Mouse (Mus musculus) heart, embryonic 11.5 days (tissue): ENCODE measurements around the gene Vps8. TPM values are rescaled to one million over a fixed set of nuclear protein-coding genes. Genes with fewer than 3 reads are reported as not detected.

Source experiments
- ATAC-seq: fragments of 200-750 bp; cut with Nextera tagmentation; replicated peaks from 2 replicates; pipeline ENCODE4 v1.8.0; 2017; ENCODE audit warnings: moderate library complexity; ENCODE audit not compliant: insufficient number of reproducible peaks, low FRiP score, low TSS enrichment
- H3K27ac ChIP-seq: fragments of 300-500 bp; sonication (generic); 2 replicates; pipeline ENCODE4 v1.5.1; 2014; ENCODE audit warnings: mild to moderate bottlenecking, low read depth, low read length
- H3K27me3 ChIP-seq: fragments of 300-500 bp; sonication (generic); 2 replicates; pipeline ENCODE4 v1.6.1; 2014; ENCODE audit warnings: mild to moderate bottlenecking, low read length, mixed read lengths; ENCODE audit not compliant: control insufficient read depth, insufficient read depth
- H3K36me3 ChIP-seq: fragments of 300-500 bp; sonication (generic); 2 replicates; pipeline ENCODE4 v1.6.1; 2014; ENCODE audit warnings: mild to moderate bottlenecking, low read length, moderate library complexity, mixed read lengths; ENCODE audit not compliant: control insufficient read depth, insufficient read depth
- H3K4me1 ChIP-seq: fragments of 300-500 bp; sonication (generic); 2 replicates; pipeline ENCODE4 v1.6.1; 2014; ENCODE audit warnings: low read length; ENCODE audit not compliant: control insufficient read depth, insufficient read depth
- H3K4me2 ChIP-seq: fragments of 300-500 bp; sonication (generic); 2 replicates; pipeline ENCODE4 v1.6.1; 2014; ENCODE audit warnings: mild to moderate bottlenecking, moderate library complexity
- H3K4me3 ChIP-seq: fragments of 300-500 bp; sonication (generic); 2 replicates; pipeline ENCODE4 v1.5.1; 2014; ENCODE audit warnings: low read depth, low read length
- H3K9ac ChIP-seq: fragments of 300-500 bp; sonication (generic); 2 replicates; pipeline ENCODE4 v1.6.1; 2014; ENCODE audit warnings: mild to moderate bottlenecking, low read depth, low read length, moderate library complexity
- H3K9me3 ChIP-seq: fragments of 300-500 bp; sonication (generic); replicated peaks from 2 replicates; pipeline ENCODE4 v1.6.1; 2016; ENCODE audit warnings: low read length; ENCODE audit not compliant: control insufficient read depth
- WGBS: fragments of 180-500 bp; shearing (Covaris S2); extraction: QIAGEN DNeasy Blood & Tissue Kit; methylation state at CpG from one replicate; pipeline ENCODE4 v1.1.7; 2014; ENCODE audit not compliant: insufficient replicate concordance; 5-methylcytosine and 5-hydroxymethylcytosine counted together
- polyA plus RNA-seq: library from polyadenylated mRNA; unstranded; fragments of >200 nt; fragmentation: Nextera tagmentation; extraction: Ambion mirVana; gene quantifications from 2 replicates; pipeline ENCODE4 v1.2.1, GENCODE M21; 2014

Gene Vps8
- polyA plus RNA-seq, 1 experiment from 2014 or later: 22.5 TPM

DNA sequence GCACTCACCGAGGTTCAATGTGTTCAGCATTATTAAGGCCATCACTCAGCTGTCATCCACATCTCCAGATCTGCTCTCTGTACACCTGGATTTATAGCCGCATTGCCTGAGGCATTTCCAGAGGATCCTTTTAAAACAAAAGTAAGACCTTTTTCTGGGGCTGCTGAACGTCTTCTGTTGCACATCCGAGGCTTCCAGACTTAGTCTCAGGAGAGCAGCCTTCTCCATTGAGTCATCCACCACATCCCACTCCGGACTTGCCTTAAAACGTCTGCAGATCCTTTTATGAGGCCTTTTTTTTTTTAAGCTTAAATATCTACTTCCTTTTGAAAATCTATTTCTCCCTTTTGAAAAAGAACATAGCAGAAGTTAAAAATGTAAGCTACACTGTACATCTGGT, 172.6 kb downstream of the Vps8 start:
- H3K9me3 ChIP-seq: no peaks in the 10 kb centered on the region
- H3K9ac ChIP-seq: no peak overlapping the region
- WGBS: 83% methylated on average over 6 of the region's 6 CpGs
- no peak overlapping the region for H3K4me2 ChIP-seq
- no peaks in the 10 kb centered on the region for H3K4me1 ChIP-seq
- H3K36me3 ChIP-seq: no peaks in the 10 kb centered on the region
- no peak overlapping the region for H3K4me3 ChIP-seq
- ATAC-seq: no peak
- no peak overlapping the region for H3K27ac ChIP-seq
- no peaks in the 10 kb centered on the region for H3K27me3 ChIP-seq

GRCm38 (mm10) chr16:21604354-21604753, 181.4 kb downstream of the Vps8 start:
- Histone ChIP-seq H3K36me3 (no peaks in the 10 kb centered on the region), H3K9me3 (no peaks in the 10 kb centered on the region), H3K4me1 (peaks cover 22% of the 10 kb centered on the region), H3K27me3 (no peaks in the 10 kb centered on the region), H3K4me3 (no peak overlapping the region), H3K27ac (no peak overlapping the region), H3K4me2 (no peak overlapping the region), H3K9ac (no peak overlapping the region)
- 85% methylated on average over 6 of the region's 6 CpGs for WGBS
- no peak for ATAC-seq

- Histone ChIP-seq H3K27me3 (no peaks in the 10 kb centered on the region), H3K4me1 (peaks cover 22% of the 10 kb centered on the region), H3K9me3 (no peaks in the 10 kb centered on the region), H3K9ac (no peak overlapping the region), H3K36me3 (no peaks in the 10 kb centered on the region), H3K27ac (no peak overlapping the region), H3K4me2 (no peak overlapping the region), H3K4me3 (no peak overlapping the region)
- 87% methylated on average over 6 of the region's 6 CpGs for WGBS
- no peak for ATAC-seq
Observed at GRCm38 (mm10) chr16:21606249-21607020, 183.5 kb downstream of the Vps8 start.

DNA sequence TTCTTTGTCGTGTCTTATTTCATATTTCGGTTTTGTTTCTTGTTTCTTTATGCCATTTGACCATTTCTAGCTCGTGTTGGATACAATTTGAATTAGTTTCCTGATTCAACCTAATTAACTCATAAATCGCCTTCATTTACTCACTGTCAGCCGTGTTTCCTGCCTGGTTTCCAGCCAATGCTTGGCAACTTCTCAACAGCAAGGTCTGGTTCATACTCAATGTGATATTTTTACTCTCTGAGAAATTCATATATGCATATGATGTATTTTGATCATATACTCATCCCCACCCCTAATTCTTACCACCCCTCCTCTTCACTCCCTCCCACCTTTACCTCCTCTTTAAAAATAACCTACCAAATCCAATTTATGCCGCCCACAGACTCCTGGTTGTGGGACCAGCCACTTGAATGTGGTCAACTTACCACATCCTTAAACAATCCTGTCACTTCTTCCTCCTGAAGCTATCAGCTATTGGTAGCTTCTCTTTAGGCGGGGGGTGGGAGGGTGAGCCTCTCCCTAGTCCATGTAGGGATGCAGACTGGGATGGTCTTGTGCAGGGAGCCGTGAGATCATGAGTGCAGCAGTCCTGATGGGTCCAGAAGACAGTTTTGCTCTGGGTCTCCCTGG, 184.2 kb downstream of the Vps8 start:
- WGBS: 78% methylated on average over 8 of the region's 8 CpGs
- ATAC-seq: no peak
- Histone ChIP-seq H3K27ac (peak overlapping the region; percentile 71; the same call in 1 of the 2 replicates), H3K4me1 (peaks cover 22% of the 10 kb centered on the region), H3K27me3 (no peaks in the 10 kb centered on the region), H3K9me3 (no peaks in the 10 kb centered on the region), H3K4me3 (no peak overlapping the region), H3K4me2 (no peak overlapping the region), H3K36me3 (no peaks in the 10 kb centered on the region), H3K9ac (no peak overlapping the region)

- Histone ChIP-seq H3K4me2 (no peak overlapping the region), H3K9ac (no peak overlapping the region), H3K27ac (peak overlapping the region; percentile 71; the same call in 1 of the 2 replicates), H3K36me3 (no peaks in the 10 kb centered on the region), H3K9me3 (no peaks in the 10 kb centered on the region), H3K4me3 (no peak overlapping the region), H3K4me1 (peaks cover 22% of the 10 kb centered on the region), H3K27me3 (no peaks in the 10 kb centered on the region)
- no peak for ATAC-seq
- WGBS: 73% methylated on average over 5 of the region's 5 CpGs
Observed at GRCm38 (mm10) chr16:21607651-21608040, 184.7 kb downstream of the Vps8 start.

GRCm38 (mm10) chr16:21608176-21608865, 185.4 kb downstream of the Vps8 start:
- Histone ChIP-seq H3K4me2 (no peak overlapping the region), H3K27ac (peak overlapping the region; percentile 71), H3K4me1 (peaks cover 22% of the 10 kb centered on the region), H3K9me3 (no peaks in the 10 kb centered on the region), H3K4me3 (no peak overlapping the region), H3K9ac (no peak overlapping the region), H3K36me3 (no peaks in the 10 kb centered on the region), H3K27me3 (no peaks in the 10 kb centered on the region)
- ATAC-seq: peak; percentile 39; the same call in 1 of the 2 replicates
- 48% methylated on average over 10 of the region's 10 CpGs for WGBS

GRCm38 (mm10) chr16:21610473-21610872, 187.6 kb downstream of the Vps8 start:
- 82% methylated on average over 4 of the region's 4 CpGs for WGBS
- no peaks in the 10 kb centered on the region for H3K9me3 ChIP-seq
- H3K27ac ChIP-seq: no peak overlapping the region
- no peak for ATAC-seq
- no peak overlapping the region for H3K4me2 ChIP-seq
- H3K4me1 ChIP-seq: peaks cover 22% of the 10 kb centered on the region
- H3K4me3 ChIP-seq: no peak overlapping the region
- no peak overlapping the region for H3K9ac ChIP-seq
- no peaks in the 10 kb centered on the region for H3K27me3 ChIP-seq
- no peaks in the 10 kb centered on the region for H3K36me3 ChIP-seq

DNA sequence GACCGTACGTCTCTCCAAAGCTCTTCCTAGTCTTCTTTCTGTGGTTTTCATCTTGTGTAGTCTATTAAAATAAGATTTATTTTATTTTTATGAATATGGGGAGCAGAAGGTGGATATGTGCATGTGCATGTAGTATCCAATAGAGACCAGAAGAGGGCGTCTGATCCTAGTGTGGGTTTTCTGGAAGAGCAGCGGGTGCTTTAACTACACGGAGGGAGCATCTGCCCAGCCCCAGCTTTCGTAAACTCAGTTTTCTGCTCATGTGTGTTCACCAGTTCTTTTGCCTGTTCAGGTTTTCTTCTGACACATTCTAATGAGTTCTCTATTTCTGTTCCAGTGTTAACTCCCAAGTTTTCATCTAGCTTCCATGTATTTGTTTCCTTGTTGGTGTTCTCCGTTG, 192.9 kb downstream of the Vps8 start:
- H3K4me1 ChIP-seq: peaks cover 3% of the 10 kb centered on the region; the same call in 1 of the 2 replicates
- H3K36me3 ChIP-seq: no peaks in the 10 kb centered on the region
- H3K27me3 ChIP-seq: no peaks in the 10 kb centered on the region
- H3K9ac ChIP-seq: no peak overlapping the region
- H3K4me2 ChIP-seq: no peak overlapping the region
- 58% methylated on average over 7 of the region's 7 CpGs for WGBS
- H3K9me3 ChIP-seq: no peaks in the 10 kb centered on the region
- ATAC-seq: no peak
- no peak overlapping the region for H3K27ac ChIP-seq
- H3K4me3 ChIP-seq: no peak overlapping the region
